Mouse (Mus musculus) urinary bladder, postnatal 25 days (tissue): Measurements from ENCODE around the gene Dpp6.

Source experiments
- DNase-seq: peaks from one replicate; pipeline ENCODE4 v3.0.0; 2022; ENCODE audit warnings: low spot score

The Dpp6 gene

GRCm38 (mm10) chr5:26816975-26817941 is at the start of gene Dpp6:
Gene Dpp6, plus strand, starts transcription at chr5:26817203.
- no peak for DNase-seq

DNA sequence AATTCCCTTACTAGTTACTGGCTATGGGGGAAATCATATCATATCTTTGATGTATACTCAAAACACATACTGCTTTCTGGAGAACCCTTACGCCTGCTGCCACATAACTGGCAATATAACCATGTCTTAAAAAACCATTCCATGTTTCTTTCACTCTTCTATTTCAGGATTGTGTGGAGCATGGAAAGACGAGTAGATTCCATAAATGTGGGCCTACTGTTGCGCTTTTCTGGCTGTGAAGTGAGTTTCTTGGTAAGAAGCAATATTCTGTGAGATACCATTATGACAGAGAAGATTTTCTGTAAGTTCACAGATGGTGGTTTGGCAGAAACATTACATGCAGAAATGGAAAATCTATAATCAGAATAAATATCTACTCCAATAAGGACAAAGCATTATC is 33.0 kb upstream of the Dpp6 start:
- DNase-seq: no peak

GRCm38 (mm10) chr5:26795524-26795923 is 21.5 kb upstream of the Dpp6 start:
- no peak for DNase-seq

DNA sequence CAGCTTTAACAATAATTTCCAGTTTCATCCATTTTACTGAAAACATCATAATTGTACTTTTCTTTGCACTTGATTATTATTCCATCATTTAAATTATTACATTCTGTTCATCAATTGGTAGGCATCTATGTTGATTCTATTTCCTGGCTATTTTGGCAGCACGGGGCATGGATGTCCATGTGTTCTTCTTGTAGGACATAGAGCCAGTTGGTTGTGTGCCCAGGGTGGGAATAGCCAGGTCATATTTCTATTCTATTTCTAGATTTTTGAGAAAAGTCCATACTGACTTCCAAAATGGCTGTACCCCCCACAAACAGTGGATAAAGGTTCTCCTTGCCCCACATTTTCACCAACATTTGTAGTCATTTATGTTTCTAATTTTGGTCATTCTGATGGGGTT is 19.0 kb downstream of the Dpp6 start:
- DNase-seq: no peak

- DNase-seq: no peak
Observed at GRCm38 (mm10) chr5:26841151-26841550, 24.1 kb downstream of the Dpp6 start.

- DNase-seq: no peak
Observed at GRCm38 (mm10) chr5:26854746-26855145, 37.7 kb downstream of the Dpp6 start.

DNA sequence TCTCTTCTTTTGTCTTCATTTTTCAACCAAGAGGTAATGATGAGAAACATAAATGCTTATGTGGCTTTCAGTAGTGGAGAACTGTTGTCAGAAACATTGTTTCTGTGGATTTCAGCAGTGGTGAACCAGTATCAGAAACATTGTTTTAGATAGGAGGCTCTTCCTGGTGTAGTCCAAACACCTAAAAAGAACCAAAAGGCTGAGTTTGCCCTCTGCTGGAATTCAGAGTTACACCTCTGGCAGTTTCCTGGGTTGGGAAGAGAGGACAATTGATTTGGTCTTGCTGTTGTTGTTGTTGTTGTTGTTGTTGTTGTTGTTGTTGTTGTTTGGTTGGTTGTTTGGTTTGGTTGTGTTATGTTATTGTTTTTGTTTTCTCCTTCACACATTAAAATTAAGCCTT is 58.4 kb downstream of the Dpp6 start:
- DNase-seq: no peak

- no peak for DNase-seq
Observed at GRCm38 (mm10) chr5:26887496-26887895, 70.5 kb downstream of the Dpp6 start.

GRCm38 (mm10) chr5:26888080-26888479 is 71.1 kb downstream of the Dpp6 start:
- no peak for DNase-seq

GRCm38 (mm10) chr5:26894346-26894745 is 77.3 kb downstream of the Dpp6 start:
- DNase-seq: no peak

GRCm38 (mm10) chr5:26903786-26904185 is 86.8 kb downstream of the Dpp6 start:
- no peak for DNase-seq

DNA sequence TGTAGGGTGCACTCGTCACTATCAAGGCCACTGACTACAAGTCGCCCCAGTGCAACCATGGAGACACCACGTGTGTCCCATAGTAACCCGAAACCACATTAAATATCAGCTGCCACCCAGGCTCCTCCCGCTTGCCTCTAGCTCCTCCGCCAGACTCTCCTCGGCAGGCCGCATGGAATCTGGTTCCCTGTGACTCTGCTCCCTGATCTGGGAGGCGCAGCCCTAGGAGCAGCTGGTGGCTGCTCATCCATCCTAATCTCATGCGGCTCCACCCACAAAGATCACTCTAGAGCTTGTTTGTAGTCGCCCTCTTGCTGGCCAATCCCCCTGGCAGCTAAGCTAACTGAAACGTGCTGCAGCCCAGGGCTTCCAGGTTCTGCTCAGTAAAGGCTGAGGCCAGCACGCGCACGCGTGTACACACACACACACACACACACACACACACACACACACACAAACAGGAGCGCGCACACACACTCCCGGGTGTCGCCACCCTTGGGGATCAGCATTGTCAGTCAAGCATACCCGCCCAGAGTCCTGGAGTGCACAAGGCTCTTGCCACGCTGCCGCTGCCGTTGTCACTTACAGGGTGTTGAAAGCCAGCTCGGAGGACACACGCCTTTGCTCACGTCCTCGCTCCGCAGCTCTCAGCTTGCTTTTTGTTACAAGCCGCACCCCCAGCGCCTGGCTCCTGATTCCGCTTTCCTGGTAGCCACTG is 87.5 kb downstream of the Dpp6 start:
- DNase-seq: no peak

DNA sequence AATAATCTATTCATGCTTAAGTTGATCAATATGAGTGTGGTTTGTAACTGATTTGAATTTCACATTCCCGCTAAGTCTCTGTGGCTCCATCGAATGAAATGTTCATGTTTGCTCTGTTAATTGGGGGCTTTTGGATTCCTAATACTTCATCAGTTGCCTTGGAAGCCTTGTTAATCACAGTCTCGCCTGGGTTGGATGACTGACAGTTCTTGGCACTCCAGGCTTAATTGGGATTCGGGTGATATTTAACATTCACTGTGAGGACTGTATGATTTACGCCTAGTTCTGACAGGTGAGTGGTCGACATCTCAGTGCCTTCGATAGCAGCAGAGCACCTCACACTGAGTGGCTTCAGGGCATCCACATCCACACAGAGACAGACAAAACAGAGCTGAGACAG is 90.1 kb downstream of the Dpp6 start:
- no peak for DNase-seq

DNA sequence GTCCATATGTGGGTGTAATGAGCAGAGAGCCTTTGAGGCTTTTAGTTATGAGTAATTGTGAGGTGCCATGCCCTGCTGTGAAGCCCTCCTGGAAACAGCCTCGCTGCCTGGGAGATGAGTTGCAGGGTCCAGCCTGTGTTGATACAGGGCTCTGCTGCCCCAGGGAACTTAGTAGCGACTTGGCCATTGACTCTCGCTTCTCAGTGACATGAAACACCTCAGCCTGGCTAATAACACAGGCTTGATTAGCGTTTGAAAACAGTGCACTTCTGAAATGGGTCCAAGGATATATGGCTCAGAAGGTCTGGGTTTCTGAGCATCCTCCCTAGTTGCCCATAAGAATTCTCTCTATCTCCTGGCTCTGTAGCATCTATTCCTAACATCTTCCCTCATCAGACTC is 91.6 kb downstream of the Dpp6 start:
- DNase-seq: no peak

- no peak for DNase-seq
Observed at GRCm38 (mm10) chr5:26910353-26910752, 93.3 kb downstream of the Dpp6 start.

GRCm38 (mm10) chr5:26911965-26912364 is 95.0 kb downstream of the Dpp6 start:
- DNase-seq: no peak

DNA sequence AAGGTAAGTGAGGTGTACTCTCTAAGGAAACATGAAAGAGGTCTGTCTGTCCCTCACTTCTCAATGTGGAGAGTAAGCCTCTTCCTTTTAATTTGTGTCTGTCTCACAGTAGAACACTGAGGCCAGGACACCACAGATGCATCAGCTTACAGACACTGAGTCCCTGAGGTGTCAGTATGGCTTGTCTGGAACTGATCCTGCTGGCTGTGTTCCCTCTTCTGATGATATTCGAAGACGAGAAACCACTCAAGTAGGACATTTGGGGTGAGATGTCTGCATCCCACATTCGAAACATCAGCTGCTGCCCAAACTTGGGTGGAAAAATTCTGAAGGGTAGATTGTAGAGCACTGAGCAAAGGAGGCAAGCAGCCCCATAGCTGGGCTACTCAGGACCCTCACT is 101.8 kb downstream of the Dpp6 start:
- no peak for DNase-seq

DNA sequence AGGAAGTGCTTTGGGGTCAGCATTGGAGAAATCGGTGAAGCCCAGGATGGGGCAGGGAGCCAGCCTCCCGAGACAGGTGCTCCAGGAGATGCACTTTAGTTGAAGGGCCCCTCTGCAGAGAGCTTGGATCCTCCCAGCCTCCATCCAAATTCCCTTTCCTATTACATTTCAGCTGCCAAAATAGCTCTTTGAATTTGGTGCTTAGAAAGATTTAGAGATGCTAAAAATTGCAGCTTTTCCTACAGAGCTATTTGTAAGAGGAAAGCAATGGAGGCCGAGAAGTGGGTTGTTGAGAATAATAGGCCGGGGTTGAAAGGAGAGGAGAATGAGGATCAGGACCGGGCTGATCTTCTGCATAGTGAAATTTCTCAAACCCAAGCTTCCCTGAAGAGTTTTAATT is 107.5 kb downstream of the Dpp6 start:
- no peak for DNase-seq

DNA sequence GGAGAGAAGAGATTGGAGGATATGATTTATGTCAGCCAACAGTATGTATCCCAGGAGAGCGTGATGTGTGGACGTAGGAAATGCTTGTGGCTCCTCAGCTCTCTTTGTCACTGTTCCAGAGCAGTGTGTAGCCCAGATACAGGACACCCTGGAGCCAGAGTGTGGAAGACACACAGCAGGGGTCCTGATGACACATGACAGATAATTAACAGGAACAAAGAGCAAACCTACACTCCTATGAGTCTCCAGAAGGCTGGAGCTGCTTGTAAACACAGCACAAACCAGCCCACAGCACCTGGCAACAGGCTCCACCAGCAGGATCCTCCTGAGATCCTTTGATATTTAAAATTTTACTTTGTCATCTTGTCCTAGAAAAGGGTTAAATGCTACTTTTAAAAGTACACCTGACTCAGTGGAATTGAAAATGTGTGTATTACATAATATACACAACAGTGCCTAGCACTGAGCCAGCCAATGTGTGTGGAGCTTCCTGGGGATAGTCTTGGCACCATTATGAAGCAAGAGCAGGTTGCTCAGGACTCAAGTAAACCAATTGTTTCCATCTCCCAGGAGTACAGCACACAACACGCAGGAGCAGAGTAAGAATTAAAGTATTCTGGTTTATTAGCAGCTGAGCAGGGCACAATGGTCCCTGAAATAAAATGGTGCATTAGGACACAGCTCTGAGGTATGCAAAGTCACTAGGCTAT is 115.6 kb downstream of the Dpp6 start:
- no peak for DNase-seq

- no peak for DNase-seq
Observed at GRCm38 (mm10) chr5:26934911-26935310, 117.9 kb downstream of the Dpp6 start.

DNA sequence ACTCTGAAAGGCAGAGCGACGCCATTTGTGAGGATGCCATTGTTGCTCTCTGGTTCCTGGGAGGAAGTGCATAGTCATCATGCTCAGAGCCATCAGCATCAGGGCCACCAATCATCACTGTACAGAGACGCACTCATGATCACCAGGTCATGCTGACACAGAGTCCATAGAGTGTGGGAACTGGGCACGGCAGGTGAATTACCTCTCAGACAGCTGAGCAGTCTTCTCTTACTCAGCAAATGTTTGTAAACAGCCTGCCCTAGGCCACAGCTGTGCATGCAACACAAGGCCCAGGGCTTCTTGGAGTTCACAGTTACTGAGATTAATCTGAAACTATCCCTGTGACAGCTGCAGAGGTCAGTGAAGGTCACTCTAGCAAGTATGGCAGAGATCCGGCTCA is 124.5 kb downstream of the Dpp6 start:
- no peak for DNase-seq

GRCm38 (mm10) chr5:26945169-26945920 is 128.3 kb downstream of the Dpp6 start:
- DNase-seq: no peak
